Mouse (Mus musculus): ENCODE data around the gene Rnf4.

- no peak for TF ChIP-seq HCFC1 (IDR thresholded peaks at IDR 0.05; ENCODE audit: borderline replicate concordance, insufficient read depth, low read length)
- no peak for TF ChIP-seq CHD2 (IDR thresholded peaks at IDR 0.05; ENCODE audit: low read depth, low read length)
Observed at GRCm38 (mm10) chr5:34293363-34293762, 42.7 kb upstream of the Rnf4 start.
